Mouse (Mus musculus): Measurements from ENCODE around the gene Polr2h.

Polr2h gene

DNA sequence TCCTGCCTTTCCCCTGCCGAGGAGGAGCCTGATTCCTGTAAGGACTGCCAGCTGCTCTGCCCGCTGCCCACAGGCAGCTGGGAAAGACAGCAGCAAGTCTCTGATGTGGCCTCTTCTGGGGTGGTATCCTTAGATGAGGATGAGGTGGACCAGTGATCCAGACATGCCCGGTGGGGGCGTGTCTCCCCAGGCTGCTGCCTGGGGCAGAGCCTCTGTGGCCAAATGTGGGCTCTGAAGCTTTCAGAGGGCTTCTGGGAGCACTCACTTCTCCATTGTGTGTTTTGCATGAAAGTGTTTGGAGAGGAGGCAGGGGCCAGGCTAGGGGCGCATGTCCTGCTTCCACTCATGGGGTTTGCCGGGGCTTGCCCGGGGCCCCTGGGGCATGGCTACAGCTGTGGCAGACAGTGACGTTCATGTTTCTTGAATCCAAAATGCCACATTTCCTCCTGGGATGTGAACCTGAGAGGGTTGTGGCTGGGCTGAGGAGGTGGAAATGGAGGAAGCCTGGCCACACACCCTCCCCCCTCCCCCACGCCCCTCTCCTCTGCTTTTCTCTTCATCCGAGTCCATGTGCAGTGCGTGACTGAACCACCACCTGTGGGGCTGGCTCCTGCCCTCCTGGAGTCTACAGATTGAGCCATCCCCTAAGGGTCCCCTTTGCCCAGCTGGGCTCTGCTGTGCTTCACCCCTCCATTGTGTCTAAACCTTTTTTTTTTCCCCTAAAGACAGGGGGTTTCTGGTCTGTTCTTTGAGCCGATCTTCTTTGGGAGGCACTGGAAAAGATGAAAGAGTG is 15.5 kb upstream of the Polr2h start:
- DNase-seq (ENCODE audit: low spot score in 2 of 2), result no peak

- peak in 1 of 2 experiments; percentile 34 for DNase-seq (ENCODE audit: low spot score in 2 of 2)
These were observed 15.0 kb upstream of the Polr2h start for GRCm38 (mm10) chr16:20702522-20702893.

DNA sequence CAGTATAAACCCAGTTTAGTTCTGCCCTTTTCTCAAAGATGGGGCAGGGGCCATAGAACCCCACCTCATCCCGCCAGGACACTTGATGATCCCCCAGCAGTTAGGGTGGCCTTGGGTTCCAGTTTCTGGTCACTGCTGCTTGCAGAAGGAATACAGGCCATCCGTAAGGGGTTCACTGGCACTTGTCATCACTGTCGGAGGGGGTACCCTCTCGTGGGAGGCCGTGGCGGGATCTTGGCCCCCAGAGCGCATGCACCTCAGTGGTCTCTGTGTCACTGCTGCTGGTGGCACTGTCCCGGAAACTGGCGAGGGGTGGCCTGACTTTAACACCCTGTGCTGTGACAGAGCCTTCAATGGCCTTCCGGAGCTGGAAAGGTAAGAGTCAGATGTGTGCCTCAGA is 14.4 kb upstream of the Polr2h start:
- no peak for DNase-seq (ENCODE audit: low spot score in 2 of 2)

- DNase-seq (ENCODE audit: low spot score in 2 of 2), result no peak
These were observed 13.6 kb upstream of the Polr2h start for GRCm38 (mm10) chr16:20703699-20704400.

DNA sequence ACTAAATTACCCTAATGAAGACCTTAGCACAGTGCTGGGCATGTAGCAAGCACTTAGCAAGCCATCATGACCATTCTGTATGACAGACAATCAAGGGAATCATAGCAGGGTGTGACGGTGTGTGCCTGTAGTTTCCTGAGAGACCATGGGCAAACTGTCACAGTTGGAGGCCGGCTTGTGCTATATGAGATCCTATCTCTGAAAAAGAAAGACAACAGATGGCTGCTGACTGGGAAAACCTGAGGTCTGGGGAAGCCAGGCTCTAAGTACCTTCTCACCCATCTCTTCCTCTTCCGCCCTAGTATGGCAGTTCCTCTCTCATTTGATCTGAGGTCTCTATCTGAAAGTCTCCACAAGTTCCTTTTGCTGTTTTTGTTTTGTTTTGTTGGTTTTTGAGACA is 11.7 kb upstream of the Polr2h start:
- no peak for DNase-seq (ENCODE audit: low spot score in 2 of 2)

DNA sequence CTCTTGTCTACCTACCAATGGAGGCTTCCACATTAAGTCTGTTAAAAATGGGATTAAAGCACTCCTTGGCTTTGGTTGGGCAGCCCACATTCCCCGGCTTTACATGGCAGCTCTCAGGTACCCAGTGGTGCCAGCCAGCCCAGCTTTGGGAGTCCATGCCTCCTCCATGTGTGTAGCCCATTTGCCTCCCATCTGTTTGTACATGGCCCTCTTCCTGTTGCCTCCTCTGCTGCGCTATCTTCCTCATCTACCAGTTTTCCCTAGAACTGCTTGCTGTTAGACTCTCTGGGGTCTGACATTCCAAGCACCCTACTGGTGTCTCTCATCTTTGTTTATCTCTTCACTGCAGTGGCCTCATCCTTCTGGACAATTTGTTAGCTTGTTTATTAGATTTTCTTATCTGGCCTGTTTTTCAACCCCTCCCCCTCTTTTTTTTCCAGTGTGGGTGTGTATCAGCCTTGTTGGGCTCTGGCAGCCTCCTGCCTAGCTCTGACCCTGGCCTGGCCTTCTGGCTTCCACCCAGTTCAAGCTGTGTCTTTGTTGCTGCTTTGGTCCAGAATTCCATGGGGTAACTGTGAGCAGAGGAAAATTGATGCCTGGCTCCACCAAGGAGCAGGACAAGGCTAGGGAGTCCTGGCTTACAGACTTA is 10.9 kb upstream of the Polr2h start:
- DNase-seq (ENCODE audit: low spot score in 2 of 2), result no peak

DNA sequence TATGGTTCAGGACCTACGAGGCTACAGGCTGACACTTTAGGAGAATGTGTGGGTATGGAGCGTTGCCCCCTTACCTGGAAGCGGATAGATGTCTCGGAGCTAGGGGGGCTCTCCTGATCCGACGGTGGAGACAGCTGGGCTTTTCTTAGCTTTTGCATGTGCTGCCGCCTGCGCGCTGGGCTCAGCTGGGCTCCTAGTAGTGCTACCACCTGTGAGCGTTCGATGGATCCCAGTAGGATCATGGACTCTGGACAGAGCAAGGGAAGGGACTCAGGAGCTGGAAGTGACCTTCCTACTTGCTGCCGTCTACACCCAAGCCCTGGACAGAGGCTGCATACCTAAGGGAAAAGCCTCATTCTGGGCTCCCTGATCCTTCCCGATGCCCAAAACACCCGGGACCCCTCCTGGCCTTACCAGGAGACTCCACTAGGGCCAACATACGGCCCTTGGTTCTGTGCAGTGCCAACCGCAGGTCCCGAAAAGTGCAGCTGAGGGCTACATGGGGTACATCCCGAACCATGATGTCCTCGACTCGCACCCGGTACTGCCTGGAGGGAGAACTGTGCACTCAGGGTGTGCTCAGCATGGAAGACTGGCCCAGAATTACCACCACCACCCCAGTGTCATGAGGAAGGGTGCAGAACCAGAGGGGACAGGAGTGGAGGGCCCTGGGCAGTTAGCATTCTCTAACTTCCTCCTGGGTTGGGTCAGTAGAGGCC is 9.1 kb upstream of the Polr2h start:
- no peak for DNase-seq (ENCODE audit: low spot score in 2 of 2)

DNA sequence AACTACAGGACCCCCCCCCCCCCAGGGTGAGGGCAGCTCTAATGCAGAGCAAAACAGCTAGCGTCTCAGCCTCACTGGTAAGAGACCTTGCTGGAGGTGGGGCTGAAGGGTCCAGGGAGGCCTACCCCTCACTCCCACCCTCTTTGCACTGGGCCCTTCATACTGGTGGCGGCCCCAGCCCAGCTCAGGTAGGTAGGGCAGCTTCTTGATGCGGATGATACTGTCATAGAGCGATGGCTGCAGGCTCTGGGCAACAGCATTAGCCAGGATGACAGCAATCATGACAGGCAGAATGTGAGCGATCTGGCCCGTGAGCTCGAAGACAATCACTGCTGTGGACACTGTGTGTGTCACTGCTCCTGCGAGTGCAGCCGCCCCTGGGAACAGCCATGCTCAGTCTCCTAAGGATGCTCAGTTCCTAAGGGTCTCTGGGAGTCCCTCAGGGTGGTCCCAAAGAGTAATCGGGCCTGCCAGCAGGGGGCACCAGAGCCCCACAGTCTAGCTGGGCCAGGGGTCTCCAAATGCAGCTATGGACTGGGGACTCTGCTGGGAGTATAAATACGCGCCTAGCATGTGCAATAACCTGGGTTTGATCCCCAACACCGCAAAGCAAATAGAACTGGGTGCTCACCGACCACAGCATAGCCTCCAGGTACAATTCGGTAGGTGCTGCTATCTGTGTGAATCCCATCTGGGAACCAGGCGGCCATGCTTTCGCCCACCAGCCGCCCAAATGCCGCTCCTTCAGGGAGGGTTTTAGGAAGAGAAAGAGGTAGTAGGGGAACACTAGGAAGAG is 8.3 kb upstream of the Polr2h start:
- peak in 1 of 2 experiments; percentile 21 for DNase-seq (ENCODE audit: low spot score in 2 of 2)

DNA sequence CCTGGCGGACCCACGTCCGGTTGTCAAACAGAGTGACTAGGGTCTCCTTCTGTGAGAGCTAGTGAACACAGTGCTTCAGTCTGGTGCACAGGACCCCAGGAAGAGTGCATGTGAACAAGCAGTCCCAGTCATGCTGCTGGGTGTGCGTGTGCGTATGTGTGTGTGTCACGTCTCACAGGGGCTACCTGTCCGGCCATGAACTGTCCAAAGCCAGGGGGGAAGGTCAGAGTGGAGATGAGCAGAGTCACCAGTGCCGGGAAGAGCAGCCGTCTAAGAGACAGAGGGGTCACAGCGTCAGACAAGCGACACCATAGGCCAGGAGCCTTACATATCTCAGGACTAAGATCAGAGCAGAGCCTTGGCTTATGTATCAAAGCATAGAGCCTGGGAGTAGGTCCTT is 7.1 kb upstream of the Polr2h start:
- DNase-seq (ENCODE audit: low spot score in 2 of 2), result no peak

DNA sequence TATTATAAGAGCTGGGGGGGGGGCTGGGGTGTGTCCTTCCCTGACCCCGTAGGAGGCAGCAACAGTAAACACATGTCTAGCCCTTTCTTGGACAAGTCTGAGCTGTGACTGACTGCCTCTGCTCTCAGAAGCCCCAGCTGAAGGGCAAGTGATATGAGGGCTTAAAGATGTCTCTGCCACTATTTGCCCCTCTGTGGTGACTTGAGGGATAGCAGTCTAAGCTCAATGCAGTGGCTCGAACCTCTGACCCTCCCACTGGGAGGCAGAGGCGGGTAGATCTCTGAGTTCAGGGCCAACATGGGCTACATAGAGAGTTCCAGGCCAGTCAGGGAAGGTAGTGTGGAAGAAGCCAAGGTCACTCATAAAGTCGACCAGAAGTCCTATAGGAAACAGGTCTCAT is 6.7 kb upstream of the Polr2h start:
- DNase-seq (ENCODE audit: low spot score in 2 of 2), result no peak

DNA sequence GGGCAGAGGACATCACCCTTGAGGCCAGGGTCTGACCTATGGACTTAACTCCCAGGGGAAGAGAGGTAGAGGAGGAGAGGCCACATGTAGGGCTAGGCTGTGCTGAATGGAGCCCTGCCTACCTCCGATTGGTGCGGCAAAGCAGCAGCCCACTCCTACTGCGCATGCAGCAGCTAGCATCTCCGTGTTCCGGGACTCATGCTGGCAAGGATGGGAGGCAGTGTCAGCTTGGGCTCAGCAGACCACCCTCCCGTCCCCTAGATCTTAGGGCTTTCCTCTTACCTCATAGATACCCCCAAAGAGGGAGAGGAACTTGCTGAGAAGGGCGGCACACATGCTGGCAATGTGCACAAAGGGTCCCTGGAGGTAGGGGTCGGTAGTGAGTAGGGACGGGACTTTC is 5.3 kb upstream of the Polr2h start:
- no peak for DNase-seq (ENCODE audit: low spot score in 2 of 2)

GRCm38 (mm10) chr16:20712889-20713288 is 4.6 kb upstream of the Polr2h start:
- DNase-seq (ENCODE audit: low spot score in 2 of 2), result no peak

DNA sequence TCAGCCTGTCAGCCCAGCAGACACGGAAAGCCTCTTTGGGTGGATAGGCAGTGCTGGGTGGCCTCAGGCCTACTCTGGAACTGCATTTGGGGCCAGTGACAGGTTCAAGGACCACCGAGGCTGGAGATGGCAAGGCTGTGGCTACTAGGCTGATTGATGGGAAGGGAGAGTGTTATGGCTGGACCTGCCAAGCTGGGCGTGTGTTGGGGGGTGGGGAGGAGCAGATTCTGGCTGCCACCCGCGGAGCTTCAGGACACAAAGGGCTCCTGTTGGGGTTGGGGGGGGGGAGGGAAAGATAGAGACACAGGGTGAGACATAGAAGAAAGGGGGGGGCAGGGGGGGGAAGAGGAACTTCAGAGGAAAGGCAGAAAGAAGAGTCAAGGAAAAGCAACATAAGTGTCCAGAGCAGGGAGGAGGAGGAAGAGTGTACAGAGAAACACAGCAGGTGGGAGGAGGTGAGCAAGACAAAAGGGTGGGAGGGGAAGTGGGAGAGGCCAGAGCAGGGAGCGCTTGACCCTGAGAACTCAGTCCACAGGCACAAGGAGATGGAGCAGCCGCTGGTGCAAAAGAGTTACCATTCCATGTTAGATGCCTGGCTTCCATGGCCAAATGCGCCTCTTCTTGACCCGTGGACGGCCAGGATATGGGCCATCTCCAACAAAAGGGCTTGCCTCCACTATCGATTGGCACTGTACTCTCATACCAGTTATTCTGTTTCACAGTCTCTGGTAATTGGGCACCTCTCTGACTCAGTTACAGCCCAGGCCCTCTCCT is 3.0 kb upstream of the Polr2h start:
- no peak for DNase-seq (ENCODE audit: low spot score in 2 of 2)

GRCm38 (mm10) chr16:20715161-20715560 is 2.3 kb upstream of the Polr2h start:
- DNase-seq (ENCODE audit: low spot score in 2 of 2), result no peak

- no peak for DNase-seq (ENCODE audit: low spot score in 2 of 2)
These were observed 1.9 kb upstream of the Polr2h start for GRCm38 (mm10) chr16:20715566-20715965.

- DNase-seq (ENCODE audit: low spot score in 2 of 2), result peak in 1 of 2 experiments; percentile 35
These were observed 1.3 kb upstream of the Polr2h start for GRCm38 (mm10) chr16:20715976-20716840.

DNA sequence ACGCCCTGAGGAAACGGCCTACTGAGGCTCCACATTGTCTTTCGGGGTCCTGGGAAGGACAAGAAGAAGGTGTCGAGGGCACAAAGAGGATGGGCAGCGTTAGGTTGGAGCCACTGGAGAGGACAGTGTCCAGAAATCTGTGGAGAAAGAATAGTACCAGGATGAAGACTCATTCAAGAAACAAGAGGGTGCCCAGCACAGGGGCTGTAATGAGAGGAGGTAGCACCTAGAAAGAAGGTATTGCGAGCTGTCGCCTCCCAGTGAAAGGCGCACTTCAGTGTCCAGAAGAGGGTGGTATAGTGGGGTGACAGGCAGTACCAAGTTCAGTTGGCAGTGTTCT is 654 bp upstream of the Polr2h start:
- DNase-seq (ENCODE audit: low spot score in 2 of 2), result no peak

- DNase-seq (ENCODE audit: low spot score in 2 of 2), result no peak
These were observed 659 bp downstream of the Polr2h start for GRCm38 (mm10) chr16:20717978-20718670.

- no peak for DNase-seq (ENCODE audit: low spot score in 2 of 2)
These were observed 4.3 kb downstream of the Polr2h start for GRCm38 (mm10) chr16:20721808-20722207.

Data from natural killer cell, adult 2 months (primary cell).